Mouse (Mus musculus) E14TG2a.4 (cell line): ENCODE measurements at regions not wholly inside any gene's neighbourhood (a gene's known extent, or its start where the extent isn't known, plus 50 kb on each side); places are given as distances from the start of the nearest gene placed in this dataset.
"Not testable (repeated sequence)": the region's sequence is repeated elsewhere in the genome, so short reads cannot be mapped to it uniquely, and the experiment has no call there.

Experiments
- H3K27me3 ChIP-seq: 2 replicates; pipeline ENCODE4 v1.6.1; 2014; ENCODE audit warnings: low read length, control low read depth; ENCODE audit not compliant: insufficient read depth
- H3K36me3 ChIP-seq: 2 replicates; pipeline ENCODE4 v1.6.1; 2014; ENCODE audit warnings: low read length, control low read depth; ENCODE audit not compliant: insufficient read depth
- H3K4me1 ChIP-seq: replicated peaks from 2 replicates; pipeline ENCODE4 v1.6.1; 2014; ENCODE audit warnings: low read depth, low read length, control low read depth
- H3K4me3 ChIP-seq: replicated peaks from 2 replicates; pipeline ENCODE4 v1.5.1; 2014; ENCODE audit warnings: mild to moderate bottlenecking, low read length
- H3K9me3 ChIP-seq: 2 replicates; pipeline ENCODE4 v1.6.1; 2014; ENCODE audit warnings: low read length, control low read depth
- CTCF ChIP-seq: conservative IDR thresholded peaks from 2 replicates; pipeline ENCODE4 v1.5.1; 2014; ENCODE audit warnings: low read length
- NANOG ChIP-seq: IDR thresholded peaks from 2 replicates; pipeline ENCODE4 v1.6.1; 2014; ENCODE audit warnings: borderline replicate concordance, low read length, mixed read lengths
- POU5F1 ChIP-seq: IDR thresholded peaks from 2 replicates; pipeline ENCODE4 v1.6.1; 2014; ENCODE audit warnings: low read length, borderline replicate concordance

- not testable (repeated sequence) for H3K36me3 ChIP-seq, H3K27me3 ChIP-seq
These were observed 120.4 kb upstream of the Haao start for GRCm38 (mm10) chr17:83968124-83968523.

GRCm38 (mm10) chr17:83967007-83967406, 119.2 kb upstream of the Haao start:
- no peaks in the 10 kb centered on the region for H3K9me3 ChIP-seq
- H3K4me3 ChIP-seq = no peak overlapping the region
- no peaks in the 10 kb centered on the region for H3K36me3 ChIP-seq
- H3K27me3 ChIP-seq = peaks cover 11% of the 10 kb centered on the region
- TF ChIP-seq CTCF (no peak), POU5F1 (no peak), NANOG (no peak)
- H3K4me1 ChIP-seq = peaks cover 42% of the 10 kb centered on the region

More at GRCm38 (mm10) chr17:83968124-83968523, 120.4 kb upstream of the Haao start:
- H3K4me3 ChIP-seq, H3K9me3 ChIP-seq: not testable (repeated sequence)
- peaks cover 41% of the 10 kb centered on the region for H3K4me1 ChIP-seq
- TF ChIP-seq CTCF = 0 out of 2 replicates have a peak, but pooled peaks have one; percentile 29

- Histone ChIP-seq H3K4me3 (no peak overlapping the region; the same call in 1 of the 2 replicates), H3K36me3 (no peaks in the 10 kb centered on the region)
- TF ChIP-seq NANOG (no peak), POU5F1 (no peak), CTCF (no peak)
These were observed 116.9 kb upstream of the Haao start for GRCm38 (mm10) chr17:83964454-83965211.

GRCm38 (mm10) chr17:83963561-83963960, 115.8 kb upstream of the Haao start:
- Histone ChIP-seq H3K4me1 (peaks cover 47% of the 10 kb centered on the region), H3K4me3 (no peak overlapping the region), H3K36me3 (no peaks in the 10 kb centered on the region), H3K9me3 (no peaks in the 10 kb centered on the region), H3K27me3 (peaks cover 28% of the 10 kb centered on the region)
- TF ChIP-seq CTCF (no peak), POU5F1 (no peak), NANOG (no peak)

More at GRCm38 (mm10) chr17:83964454-83965211, 116.9 kb upstream of the Haao start:
- Histone ChIP-seq H3K4me1 (peaks cover 45% of the 10 kb centered on the region), H3K9me3 (no peaks in the 10 kb centered on the region), H3K27me3 (peaks cover 21% of the 10 kb centered on the region)

- H3K36me3 ChIP-seq = no peaks in the 10 kb centered on the region
- no peak overlapping the region for H3K4me3 ChIP-seq
- peaks cover 28% of the 10 kb centered on the region for H3K27me3 ChIP-seq
- H3K9me3 ChIP-seq = no peaks in the 10 kb centered on the region
- TF ChIP-seq CTCF = no peak
- no peak for TF ChIP-seq NANOG
- TF ChIP-seq POU5F1 = no peak
- peaks cover 54% of the 10 kb centered on the region for H3K4me1 ChIP-seq
These were observed 115.1 kb upstream of the Haao start for GRCm38 (mm10) chr17:83962841-83963240.

- Histone ChIP-seq H3K36me3 (no peaks in the 10 kb centered on the region), H3K4me3 (no peak overlapping the region), H3K9me3 (no peaks in the 10 kb centered on the region), H3K4me1 (peaks cover 60% of the 10 kb centered on the region), H3K27me3 (peaks cover 28% of the 10 kb centered on the region)
- TF ChIP-seq CTCF = no peak
- no peak for TF ChIP-seq POU5F1
- no peak for TF ChIP-seq NANOG
These were observed 114.4 kb upstream of the Haao start for GRCm38 (mm10) chr17:83962126-83962525.

GRCm38 (mm10) chr17:83960821-83961220, 113.1 kb upstream of the Haao start:
- H3K4me3 ChIP-seq = no peak overlapping the region
- no peaks in the 10 kb centered on the region for H3K9me3 ChIP-seq
- no peaks in the 10 kb centered on the region for H3K36me3 ChIP-seq
- TF ChIP-seq NANOG (no peak), POU5F1 (no peak), CTCF (no peak)
- H3K4me1 ChIP-seq = peaks cover 73% of the 10 kb centered on the region
- H3K27me3 ChIP-seq = peaks cover 28% of the 10 kb centered on the region

- H3K27me3 ChIP-seq = peaks cover 28% of the 10 kb centered on the region
- H3K36me3 ChIP-seq = no peaks in the 10 kb centered on the region
- no peak for TF ChIP-seq POU5F1
- TF ChIP-seq CTCF = no peak
- TF ChIP-seq NANOG = no peak
- no peaks in the 10 kb centered on the region for H3K9me3 ChIP-seq
- H3K4me1 ChIP-seq = peaks cover 79% of the 10 kb centered on the region
- no peak overlapping the region for H3K4me3 ChIP-seq
These were observed 112.4 kb upstream of the Haao start for GRCm38 (mm10) chr17:83960158-83960557.
